Mouse (Mus musculus) cerebellum, postnatal 10 days (tissue): ENCODE data around the gene Rhbdd3.

Source experiments
- DNase-seq, 2 experiments: peaks; one replicate each; pipeline ENCODE4 v3.0.0; 2021; ENCODE audit warnings: mixed read lengths in 2 of 2

Rhbdd3 gene

DNA sequence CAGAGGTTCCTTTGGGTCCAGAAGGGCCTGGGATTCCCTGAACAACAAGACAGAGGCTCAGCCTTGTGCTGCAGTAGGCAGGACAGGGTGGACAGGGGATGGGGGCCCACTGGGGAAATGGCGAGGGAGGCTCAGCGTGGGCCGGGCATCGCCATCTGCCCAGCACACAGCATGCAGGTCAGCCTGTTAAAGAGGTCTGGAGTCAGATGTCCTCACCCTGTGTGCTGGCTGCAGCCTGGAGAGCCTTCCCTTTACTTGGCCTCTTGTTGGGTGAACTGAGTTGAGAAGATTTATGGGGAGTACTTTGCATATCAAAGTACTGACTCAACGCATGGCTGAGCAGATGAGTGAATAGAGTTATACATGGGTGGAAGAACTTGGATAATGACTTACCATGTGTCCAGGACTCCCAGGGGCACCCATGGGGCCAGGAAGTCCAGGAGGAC, 30.3 kb downstream of the Rhbdd3 start:
- peak in 1 of 2 experiments; percentile 46 for DNase-seq

DNA sequence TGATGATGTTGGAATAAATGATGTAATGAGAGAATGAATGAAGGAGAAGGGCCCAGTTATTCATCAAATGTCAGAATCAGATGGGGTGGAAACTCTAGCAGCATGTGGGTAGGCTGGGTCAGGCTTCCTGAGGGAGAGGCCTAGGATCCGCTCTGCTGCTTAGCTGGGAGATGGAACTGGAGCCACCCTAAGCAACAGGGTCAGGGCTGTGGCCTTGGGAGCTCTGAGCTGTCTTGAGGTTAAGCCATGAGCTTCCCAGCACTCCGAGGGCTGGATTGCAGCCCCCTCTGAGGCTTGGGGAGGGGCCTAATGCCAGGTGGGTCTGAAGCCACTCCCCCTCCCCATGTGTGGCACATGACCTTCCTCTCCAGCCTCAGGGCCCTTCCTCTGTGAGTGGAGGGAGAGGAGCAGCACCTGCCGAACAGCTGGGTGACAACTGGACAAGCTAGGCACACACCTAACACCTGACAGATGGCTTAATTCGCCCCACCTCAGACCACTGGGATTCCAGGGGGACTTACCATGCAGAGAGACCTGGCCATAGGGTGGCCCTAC, 31.5 kb downstream of the Rhbdd3 start:
- no peak for DNase-seq

DNA sequence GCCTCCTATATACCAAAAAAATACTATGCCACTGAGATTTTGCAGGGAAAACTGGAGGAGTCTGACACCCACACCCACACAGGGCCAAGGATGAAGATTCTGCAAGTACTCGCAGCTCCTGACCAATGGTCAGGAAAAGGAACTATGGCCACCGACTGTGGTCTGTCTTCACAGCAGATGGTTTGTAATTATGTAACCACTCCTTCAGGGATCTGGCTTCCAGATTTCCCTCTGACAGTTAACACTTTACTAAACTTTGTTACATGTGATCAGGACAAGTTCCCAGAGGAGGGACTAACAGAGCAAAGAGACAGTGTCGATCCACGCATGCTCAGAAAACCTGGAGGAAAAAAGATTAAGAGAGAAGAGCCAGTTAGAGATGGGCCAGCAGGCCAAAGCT, 34.0 kb downstream of the Rhbdd3 start:
- no peak for DNase-seq

DNA sequence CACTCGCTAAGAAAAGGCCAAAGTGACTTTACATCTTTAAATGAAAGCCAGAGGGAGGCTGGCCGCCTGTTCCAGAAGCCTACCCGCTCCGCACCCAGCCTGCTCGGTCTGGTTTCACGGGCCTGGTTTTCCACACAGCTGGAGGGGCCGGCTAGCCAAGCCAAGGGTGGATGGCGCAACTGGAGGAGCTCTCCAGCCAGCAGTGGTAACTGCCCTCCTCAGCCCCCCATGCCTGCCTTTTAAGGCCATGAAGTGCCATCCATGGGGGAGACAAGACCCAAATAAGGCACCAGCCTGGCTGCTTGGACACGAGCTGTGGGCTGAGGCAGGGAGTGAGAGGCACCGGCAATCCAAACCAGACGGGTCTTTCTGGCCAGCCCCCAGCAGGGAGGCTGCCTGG, 37.2 kb downstream of the Rhbdd3 start:
- DNase-seq, result peak in 1 of 2 experiments; percentile 45

DNA sequence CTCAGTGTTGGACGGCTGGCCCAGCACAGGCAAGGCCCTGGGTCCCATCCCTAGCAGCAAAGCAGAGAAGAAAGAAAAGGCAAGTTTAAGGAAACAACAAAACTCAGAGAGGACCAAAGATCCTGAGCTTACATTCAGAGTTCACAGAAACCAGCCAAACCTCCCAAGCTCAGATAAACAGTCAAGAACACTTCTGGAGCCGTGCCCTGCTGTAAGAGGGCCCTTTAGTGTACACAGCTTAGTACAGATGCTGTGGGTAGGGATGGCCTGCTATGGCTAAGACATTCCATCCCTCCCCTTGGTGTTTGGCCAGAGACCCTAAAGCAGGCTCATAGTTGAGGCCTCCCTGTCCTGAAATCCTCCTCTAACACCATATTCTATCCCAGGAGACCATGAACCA, 39.9 kb downstream of the Rhbdd3 start:
- DNase-seq, result no peak

DNA sequence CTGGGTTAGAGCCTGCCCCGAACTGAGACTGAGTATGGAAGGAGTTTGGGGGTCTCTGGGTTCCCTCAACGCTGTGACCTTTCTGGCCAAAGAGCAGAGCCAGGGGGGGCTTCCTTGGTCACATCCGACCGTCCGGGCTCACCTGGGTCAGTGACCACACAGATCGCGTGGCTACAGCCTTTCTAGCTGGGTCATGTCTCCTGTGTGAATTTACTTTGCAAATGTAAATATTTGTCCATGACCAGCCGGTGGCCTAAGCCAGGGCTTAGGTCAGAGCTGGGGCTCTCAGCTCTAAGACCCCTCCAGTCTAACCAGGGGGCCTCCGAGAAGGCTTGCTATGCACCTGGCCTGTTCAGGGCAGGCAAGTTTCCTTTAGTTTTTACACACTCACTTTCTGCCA, 40.6 kb downstream of the Rhbdd3 start:
- no peak for DNase-seq

DNA sequence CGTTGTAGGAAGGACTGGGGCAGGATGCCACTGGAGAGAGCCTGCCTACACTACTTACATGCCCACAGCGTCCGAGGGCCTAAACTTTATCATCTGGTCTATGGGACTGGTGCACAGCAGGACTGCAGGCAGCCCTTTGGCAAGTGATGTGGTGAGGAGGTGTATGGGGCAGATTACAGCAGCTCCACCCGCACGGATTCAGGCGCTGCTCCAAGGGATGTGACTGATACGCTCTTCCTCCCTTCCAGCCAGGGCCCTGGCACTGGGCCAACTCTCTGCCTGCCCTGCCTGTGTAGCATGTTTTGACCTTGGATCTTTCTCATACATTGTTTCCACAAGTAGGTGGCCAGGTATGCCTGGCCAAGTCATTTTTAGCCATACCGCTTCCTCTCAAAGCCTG, 41.9 kb downstream of the Rhbdd3 start:
- peak; percentile 87 to 90 for DNase-seq

DNA sequence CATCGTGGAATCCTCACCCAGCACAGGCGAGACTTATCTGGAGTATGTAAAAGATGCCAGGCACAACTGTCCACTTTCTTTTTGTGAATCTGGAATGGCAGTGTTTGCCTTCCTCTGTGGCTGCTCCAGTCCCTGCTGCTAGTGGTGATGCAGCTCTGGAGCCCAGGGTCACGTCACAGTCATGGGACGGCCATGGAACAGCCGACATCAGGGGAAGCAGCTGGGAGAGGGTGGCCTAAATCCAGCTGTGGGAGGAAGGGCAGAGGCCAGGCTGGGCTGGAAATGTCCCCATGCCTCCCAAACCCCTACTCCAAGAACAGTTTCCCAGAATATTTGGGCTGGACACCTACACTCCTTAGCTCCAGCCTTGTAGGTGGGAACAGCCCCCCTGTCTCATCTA, 42.5 kb downstream of the Rhbdd3 start:
- DNase-seq, result no peak

DNA sequence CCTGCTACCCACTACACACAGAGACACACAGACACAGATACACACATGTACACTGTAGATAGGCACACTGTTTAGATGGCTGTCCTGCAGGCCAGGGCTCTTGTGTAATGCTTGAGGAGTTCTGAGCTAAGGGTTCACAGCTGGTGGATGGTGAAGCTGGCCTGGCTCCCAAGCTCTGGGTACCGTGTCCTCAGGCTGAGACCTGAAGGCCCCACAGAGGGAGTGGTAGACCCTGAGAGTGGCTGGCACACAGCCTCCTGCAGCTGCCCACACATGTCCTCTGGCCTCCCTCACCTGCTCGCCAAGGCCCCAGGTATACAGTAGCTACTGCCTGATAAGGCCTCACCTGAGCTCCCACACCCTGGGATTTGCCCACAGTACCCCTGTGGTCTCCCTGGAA, 43.2 kb downstream of the Rhbdd3 start:
- DNase-seq, result no peak

DNA sequence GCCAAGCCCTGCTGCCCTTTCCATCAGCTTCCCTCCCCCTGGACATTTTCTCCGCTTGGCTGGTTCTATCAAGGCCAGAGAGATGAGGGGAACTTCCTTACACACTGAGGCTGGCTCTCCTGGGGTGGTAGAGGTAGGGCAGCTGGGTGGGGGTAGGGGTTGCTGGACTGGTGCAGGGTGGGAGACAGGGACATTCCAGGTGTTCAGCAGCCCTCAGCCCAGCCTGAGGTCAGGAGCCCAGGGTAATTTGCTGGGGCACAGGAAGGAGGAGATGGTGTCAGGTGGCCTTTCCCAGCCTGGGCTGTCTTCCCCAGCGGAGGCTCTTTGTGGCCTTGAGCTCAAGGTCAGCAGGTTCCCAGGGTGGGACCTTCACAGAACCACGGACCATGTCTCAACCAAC, 46.9 kb downstream of the Rhbdd3 start:
- no peak for DNase-seq

DNA sequence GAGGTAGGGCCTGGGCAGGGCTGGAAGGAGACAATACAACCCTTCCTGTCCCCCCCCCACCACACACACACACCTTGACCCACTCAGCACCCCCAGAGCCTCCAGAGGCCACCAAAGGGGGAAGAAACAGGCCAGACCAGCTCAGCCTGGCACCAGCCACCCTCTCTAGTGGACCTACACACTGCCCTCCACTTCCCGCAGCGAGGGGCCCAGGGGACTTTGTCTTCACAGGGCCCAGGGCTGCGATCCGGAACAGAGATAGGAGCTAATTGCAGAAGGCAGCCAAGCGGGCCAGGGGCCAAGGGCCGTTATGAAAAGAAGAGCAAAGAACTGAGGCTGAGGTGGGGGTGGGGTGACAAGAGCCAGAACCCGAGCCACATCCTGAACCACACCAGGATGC, 50.5 kb downstream of the Rhbdd3 start:
- DNase-seq, result peak in 1 of 2 experiments; percentile 50

DNA sequence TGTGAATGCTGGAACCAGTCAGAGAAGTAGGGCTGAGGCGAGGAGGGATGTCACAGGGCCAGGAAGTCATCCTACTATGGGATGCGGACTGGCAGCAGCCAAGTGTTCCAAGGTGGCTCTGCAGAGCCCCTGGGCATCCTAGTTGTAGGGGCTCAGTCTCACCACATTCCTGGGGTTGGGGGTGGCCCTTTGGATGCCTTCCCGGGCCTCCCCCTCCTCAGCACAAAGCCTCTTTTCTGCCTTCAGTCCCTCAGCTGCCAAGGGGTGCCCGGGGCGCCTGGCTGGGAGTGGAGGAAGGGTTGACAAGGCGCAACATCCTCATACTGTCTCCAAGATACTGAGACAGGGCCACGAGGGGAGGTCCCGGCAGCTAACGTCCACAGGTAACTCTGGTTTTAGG, 51.2 kb downstream of the Rhbdd3 start:
- peak in 1 of 2 experiments; percentile 55 for DNase-seq

DNA sequence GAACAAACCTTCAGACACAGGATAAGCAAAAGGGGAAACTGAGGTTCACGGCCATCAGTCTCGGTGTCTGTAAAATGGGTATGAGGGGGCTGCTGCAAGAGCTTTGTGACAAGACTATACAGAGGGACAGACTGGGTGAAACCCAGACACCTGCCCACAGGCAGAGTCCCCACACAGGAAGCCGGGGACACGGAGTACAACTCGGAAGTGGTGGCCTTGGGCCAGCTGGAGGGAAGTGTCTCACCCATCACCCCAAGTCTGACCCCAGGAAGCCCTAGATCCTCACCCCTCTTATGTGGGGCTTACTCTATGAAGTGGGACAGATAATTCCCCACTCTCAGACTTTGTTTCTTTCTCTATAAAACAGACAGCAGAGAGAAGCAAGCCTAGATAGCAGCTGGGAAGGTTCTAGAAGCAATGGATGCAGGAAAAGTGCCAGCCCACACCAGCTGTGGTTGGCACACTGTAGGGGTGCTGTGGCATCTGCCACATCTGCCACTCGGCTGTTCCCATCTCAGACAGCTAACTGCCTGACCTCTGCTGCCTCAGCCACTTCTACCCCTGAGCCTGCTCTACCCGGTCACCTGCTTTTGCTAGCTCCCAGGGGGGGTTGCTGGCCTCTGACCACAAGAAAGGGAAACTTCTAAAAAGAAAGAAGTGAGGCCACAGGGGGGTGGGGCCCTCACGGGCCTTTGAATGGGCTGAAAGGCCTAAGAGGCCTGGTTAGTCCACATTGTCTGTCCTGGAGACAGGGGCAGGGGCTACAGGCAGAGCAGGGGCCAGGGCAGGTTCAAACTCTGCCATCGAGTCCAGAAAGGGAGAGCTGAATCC, 51.9 kb downstream of the Rhbdd3 start:
- peak in 1 of 2 experiments; percentile 24 for DNase-seq

DNA sequence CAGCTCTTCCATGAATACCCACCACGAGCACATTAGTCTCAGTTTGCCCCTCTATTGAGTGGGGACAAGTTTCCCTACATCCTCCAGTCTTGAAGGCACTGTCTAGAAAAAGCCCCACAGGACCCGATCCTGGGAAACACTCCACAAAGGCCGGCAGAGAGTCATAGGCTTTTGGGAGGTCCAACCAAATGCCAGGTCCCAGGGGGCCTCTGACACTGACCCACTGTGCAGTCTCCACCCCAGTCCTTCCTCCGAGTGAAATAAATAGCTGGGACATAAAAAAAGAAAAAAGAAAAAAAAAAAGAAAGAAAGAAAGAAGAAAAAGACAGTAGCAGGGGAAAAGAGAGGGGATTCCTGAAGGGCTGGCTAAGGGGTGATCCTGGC, 52.5 kb downstream of the Rhbdd3 start:
- peak in 1 of 2 experiments; percentile 24 for DNase-seq

DNA sequence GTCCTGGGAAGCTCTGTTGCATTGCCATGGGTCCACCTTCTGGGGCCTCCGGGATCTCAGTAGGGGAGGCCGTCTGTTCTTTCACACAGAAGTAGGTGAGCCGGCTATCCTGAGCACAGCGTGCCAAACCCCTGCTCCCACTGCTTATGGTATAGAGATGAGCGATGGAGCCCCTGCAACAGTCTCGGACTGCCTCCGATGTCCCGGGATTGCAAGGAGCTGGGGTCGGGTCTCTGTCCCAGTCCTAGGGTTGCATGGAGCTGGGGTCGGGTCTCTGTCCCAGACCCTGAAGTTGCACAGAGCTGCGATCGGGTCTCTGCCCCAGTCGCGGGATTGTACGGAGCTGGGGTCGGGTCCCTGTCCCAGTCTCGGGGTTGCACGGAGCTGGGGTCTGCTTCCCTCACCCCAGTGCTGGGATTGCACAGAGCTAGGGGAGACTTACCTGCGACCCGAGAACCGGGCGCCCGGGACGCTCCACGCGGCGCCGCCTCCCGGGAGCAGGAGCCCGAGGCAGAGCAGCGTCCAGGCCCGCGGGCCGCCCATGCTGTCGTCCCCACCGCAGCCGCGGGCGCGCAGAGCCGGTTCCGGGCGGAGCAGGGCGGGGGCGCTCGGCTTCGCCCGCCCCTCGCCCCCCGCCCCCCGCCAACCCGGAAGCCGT, 53.1 kb downstream of the Rhbdd3 start, which contains the start of gene Emid1:
Gene Emid1 (minus strand): TSS at position 578 of the 658 bp plus-strand sequence.
- DNase-seq, result peak in 1 of 2 experiments; percentile 50

DNA sequence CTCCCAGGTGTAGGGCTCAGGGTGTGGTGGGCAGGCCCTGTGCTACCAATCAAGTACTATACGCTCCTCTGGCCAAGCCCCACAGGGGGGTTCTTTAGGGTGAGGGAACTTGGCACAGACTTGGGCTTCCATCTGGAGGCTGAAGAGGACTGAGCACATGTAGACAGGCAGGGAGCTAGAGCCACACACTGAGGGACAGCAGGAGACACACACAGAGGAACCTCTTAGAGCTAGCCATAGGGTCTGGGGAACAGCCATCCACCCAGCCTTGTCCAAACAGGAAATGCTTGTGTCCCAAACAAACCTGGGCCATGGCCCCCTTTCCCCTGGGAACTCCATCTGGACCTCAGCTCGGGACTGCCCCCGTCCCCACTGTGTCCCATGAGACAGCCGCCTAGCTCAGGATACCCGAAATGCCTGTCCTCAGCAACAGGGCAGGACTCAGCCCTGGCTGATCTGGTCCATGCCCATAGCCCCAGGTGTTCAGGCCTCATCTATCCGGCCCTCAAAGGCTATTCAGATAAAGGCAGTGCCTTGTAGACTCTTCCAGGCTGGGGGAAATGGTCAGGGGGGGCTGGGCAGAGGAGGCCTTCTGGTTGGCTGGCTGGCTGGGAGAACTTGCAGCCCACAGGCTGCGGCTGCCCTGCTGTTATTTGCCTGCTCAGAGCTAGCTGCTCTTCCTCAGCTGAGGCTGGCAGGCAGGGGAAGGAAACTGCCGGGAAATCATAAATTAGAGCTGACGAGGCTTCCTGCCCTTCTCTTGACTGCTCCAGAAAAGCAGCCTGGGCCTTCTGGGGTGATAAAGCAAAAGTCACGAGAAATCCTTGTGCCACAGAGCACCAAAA, 56.5 kb downstream of the Rhbdd3 start:
- peak; percentile 69 to 83 for DNase-seq
